Mouse (Mus musculus): Measurements from ENCODE around the gene Gm49359.
"Not testable (repeated sequence)": the region's sequence is repeated elsewhere in the genome, so short reads cannot be mapped to it uniquely, and the experiment has no call there.

The Gm49359 gene

GRCm38 (mm10) chr13:62466424-62467334, at the start of gene Gm49359:
Gene Gm49359, minus strand, starts transcription at chr13:62466832.
- DNase-seq (ENCODE audit: low spot score in 2 of 2): peak; percentile 80 to 87

- not testable (repeated sequence) for DNase-seq (ENCODE audit: low spot score in 2 of 2)
These were observed 44.2 kb upstream of the Gm49359 start for GRCm38 (mm10) chr13:62510641-62511420.

DNA sequence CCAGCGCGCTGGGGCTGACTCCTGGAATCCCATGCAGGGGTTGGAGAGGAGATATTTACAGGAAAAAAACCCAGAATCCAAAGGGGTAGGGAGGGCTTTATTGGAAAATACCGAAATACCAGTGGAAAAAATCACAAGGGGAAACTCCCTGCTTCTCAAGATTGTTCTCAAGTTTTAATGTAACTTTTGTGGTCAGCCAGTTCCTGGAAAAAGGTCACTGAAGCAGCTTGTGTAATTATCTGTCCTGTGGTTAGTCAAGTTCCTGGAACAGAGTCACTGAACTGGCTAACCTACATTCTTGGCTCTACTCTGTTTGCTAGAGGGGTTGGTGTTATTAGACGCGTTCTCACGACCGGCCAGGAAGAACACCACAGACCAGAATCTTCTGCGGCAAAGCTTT, 6.0 kb upstream of the Gm49359 start:
- not testable (repeated sequence) for DNase-seq (ENCODE audit: low spot score in 2 of 2)

DNA sequence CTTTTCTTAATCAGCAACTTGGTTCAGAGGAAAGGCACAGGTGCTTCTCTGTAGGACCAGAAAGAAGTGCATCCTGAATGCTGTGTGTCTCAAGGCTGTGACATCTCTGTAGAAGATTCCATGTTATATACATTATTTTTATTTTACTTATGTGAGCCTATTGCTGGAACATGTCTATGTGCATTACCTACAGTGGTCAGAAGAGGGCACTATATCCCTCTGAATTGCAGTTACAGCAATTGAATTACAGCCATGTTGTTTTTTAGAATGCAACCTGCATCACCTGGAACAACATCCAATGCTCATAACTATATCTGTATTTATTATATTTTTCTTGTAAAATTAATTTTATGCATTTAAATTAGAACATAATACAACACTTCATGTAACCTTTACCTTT, 3.3 kb upstream of the Gm49359 start:
- DNase-seq (ENCODE audit: low spot score in 2 of 2): not testable (repeated sequence)
